Mouse (Mus musculus) erythroblast, embryonic 14.5 days (primary cell): ENCODE data around the gene Cemip. TPM values are rescaled to one million over a fixed set of nuclear protein-coding genes. Genes with fewer than 3 reads are reported as not detected.

ENCODE experiments used
- H3K27me3 ChIP-seq: 2 replicates; pipeline ENCODE4 v1.6.1; 2012; ENCODE audit warnings: inconsistent platforms; ENCODE audit not compliant: control insufficient read depth
- H3K36me3 ChIP-seq: 2 replicates; pipeline ENCODE4 v1.6.1; 2012; ENCODE audit warnings: mild to moderate bottlenecking, inconsistent platforms; ENCODE audit not compliant: control insufficient read depth
- H3K4me1 ChIP-seq: 2 replicates; pipeline ENCODE4 v1.6.1; 2012; ENCODE audit warnings: inconsistent platforms; ENCODE audit not compliant: control insufficient read depth
- H3K4me3 ChIP-seq: replicated peaks from 2 replicates; pipeline ENCODE3; 2012; ENCODE audit warnings: moderate library complexity, mild to moderate bottlenecking, inconsistent platforms
- H3K9me3 ChIP-seq: 2 replicates; pipeline ENCODE4 v1.6.1; 2012; ENCODE audit warnings: low read length, inconsistent platforms, mixed read lengths; ENCODE audit not compliant: control insufficient read depth
- GATA1 ChIP-seq: IDR thresholded peaks from 2 replicates; pipeline ENCODE4 v1.6.1; 2012; ENCODE audit warnings: low read length, inconsistent platforms, mixed read lengths
- TAL1 ChIP-seq: IDR thresholded peaks from 3 replicates; pipeline ENCODE4 v1.6.1; 2012; ENCODE audit warnings: low read length, inconsistent platforms, mixed read lengths
- polyA plus RNA-seq: library from polyadenylated mRNA; stranded (reverse); fragments of >175 nt; gene quantifications from 2 replicates; pipeline ENCODE4 v1.2.3, GENCODE M21; 2012

The Cemip gene
- polyA plus RNA-seq, 1 experiment: 0.01 TPM

GRCm38 (mm10) chr7:84102589-84102988 is 16.3 kb upstream of the Cemip start:
- H3K9me3 ChIP-seq: no peaks in the 10 kb centered on the region
- H3K4me3 ChIP-seq: no peak overlapping the region
- H3K27me3 ChIP-seq: no peaks in the 10 kb centered on the region
- H3K36me3 ChIP-seq: no peaks in the 10 kb centered on the region
- H3K4me1 ChIP-seq: no peaks in the 10 kb centered on the region
- TF ChIP-seq TAL1 (no peak), GATA1 (no peak)

GRCm38 (mm10) chr7:84100672-84101071 is 14.4 kb upstream of the Cemip start:
- TF ChIP-seq GATA1 (no peak), TAL1 (no peak)

DNA sequence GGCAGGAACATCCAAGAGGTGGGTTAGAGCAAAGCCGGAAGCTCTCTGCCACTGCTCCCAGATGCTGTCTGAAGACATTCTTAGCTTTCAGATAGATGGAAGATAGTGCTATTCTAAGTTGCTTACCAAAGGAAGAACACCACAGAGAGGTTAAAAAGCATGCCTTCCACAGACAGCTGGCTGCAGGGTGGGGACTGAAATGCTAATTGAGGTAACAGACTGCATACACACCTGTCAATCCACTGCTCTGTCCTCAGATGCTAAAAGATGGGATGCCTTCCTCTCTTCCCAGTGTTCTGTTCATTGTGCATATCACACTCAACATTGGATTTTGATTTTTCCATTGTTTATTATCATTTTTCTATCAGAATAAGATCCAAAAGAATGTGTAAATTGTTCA is 11.8 kb upstream of the Cemip start:
- TF ChIP-seq TAL1 (no peak), GATA1 (no peak)
- H3K4me3 ChIP-seq: no peak overlapping the region
- H3K27me3 ChIP-seq: no peaks in the 10 kb centered on the region
- no peaks in the 10 kb centered on the region for H3K36me3 ChIP-seq
- no peaks in the 10 kb centered on the region for H3K9me3 ChIP-seq
- no peaks in the 10 kb centered on the region for H3K4me1 ChIP-seq

More at GRCm38 (mm10) chr7:84100672-84101071, 14.4 kb upstream of the Cemip start:
- no peak overlapping the region for H3K4me3 ChIP-seq
- no peaks in the 10 kb centered on the region for H3K9me3 ChIP-seq
- H3K27me3 ChIP-seq: no peaks in the 10 kb centered on the region
- no peaks in the 10 kb centered on the region for H3K36me3 ChIP-seq
- no peaks in the 10 kb centered on the region for H3K4me1 ChIP-seq

- H3K4me1 ChIP-seq: no peaks in the 10 kb centered on the region
- TF ChIP-seq GATA1 (no peak), TAL1 (no peak)
- H3K4me3 ChIP-seq: no peak overlapping the region
- no peaks in the 10 kb centered on the region for H3K9me3 ChIP-seq
- no peaks in the 10 kb centered on the region for H3K27me3 ChIP-seq
- H3K36me3 ChIP-seq: no peaks in the 10 kb centered on the region
Observed at GRCm38 (mm10) chr7:84096501-84096900, 10.2 kb upstream of the Cemip start.

DNA sequence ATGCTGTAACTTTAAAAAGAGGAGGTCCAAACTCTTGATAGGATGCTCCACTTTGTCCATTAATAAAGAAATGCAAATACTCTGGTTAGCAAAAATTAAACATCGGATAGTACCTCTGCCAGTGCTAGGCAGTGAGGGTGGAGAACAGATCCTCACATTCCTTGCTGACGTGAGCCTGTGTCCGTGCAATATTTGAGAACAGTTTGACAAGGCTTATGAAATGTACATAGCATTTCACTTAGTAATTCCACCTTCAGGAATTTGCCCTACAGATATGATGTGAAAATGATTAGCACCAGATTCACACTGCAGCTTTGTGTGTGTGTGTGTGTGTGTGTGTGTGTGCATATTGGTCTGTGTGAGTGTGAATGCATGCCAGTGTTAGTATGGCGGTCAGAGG is 4.5 kb upstream of the Cemip start:
- H3K9me3 ChIP-seq: no peaks in the 10 kb centered on the region
- no peaks in the 10 kb centered on the region for H3K36me3 ChIP-seq
- TF ChIP-seq TAL1: no peak
- TF ChIP-seq GATA1: no peak
- H3K4me1 ChIP-seq: no peaks in the 10 kb centered on the region
- H3K27me3 ChIP-seq: peaks cover 25% of the 10 kb centered on the region
- H3K4me3 ChIP-seq: no peak overlapping the region

- Histone ChIP-seq H3K9me3 (no peaks in the 10 kb centered on the region), H3K27me3 (peaks cover 36% of the 10 kb centered on the region), H3K4me1 (no peaks in the 10 kb centered on the region), H3K4me3 (no peak overlapping the region), H3K36me3 (no peaks in the 10 kb centered on the region)
- TF ChIP-seq GATA1 (no peak), TAL1 (no peak)
Observed at GRCm38 (mm10) chr7:84089777-84090176, 3.5 kb upstream of the Cemip start.

DNA sequence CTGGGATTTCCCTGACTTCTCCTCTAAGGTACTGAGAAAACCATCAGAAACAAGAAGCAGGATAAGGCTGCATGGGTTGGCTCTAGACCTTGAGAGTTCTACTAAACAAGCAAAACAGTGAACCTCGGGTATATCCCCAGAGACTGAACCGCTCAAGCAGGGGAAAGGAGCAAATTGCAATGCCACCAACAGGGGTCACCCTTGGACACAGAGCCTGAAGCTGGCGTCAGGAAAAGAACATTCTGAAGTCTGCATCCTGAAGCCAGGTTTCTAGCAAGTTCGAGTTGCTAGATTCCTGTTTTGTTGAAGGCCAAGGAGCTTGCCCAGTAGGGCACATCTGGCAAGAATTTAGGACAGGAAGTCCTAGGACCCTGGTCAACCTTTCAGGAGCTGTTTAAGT is 2.7 kb upstream of the Cemip start:
- TF ChIP-seq TAL1: no peak
- no peak for TF ChIP-seq GATA1
- peaks cover 37% of the 10 kb centered on the region for H3K27me3 ChIP-seq
- H3K4me3 ChIP-seq: no peak overlapping the region
- no peaks in the 10 kb centered on the region for H3K36me3 ChIP-seq
- H3K9me3 ChIP-seq: no peaks in the 10 kb centered on the region
- no peaks in the 10 kb centered on the region for H3K4me1 ChIP-seq

DNA sequence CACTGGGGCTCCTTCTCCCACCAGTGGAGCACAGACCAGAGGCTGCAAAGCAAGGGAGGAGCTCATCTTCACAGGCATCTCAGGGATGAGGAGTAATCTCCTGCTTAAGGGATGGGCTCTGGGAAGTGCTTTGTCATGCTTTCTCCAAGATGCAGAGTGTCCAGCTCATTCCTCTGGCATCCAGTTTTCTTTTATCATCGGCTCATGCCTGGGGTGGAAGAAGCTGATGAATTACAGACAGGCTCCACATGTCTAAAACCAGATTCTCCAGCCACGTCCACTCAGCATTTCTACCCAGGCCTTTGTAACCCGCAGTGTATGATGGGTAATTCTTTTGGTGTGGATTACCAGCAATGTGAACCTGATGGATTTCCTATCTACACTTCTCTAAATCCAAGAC is 1.9 kb upstream of the Cemip start:
- H3K36me3 ChIP-seq: no peaks in the 10 kb centered on the region
- no peaks in the 10 kb centered on the region for H3K9me3 ChIP-seq
- no peaks in the 10 kb centered on the region for H3K4me1 ChIP-seq
- TF ChIP-seq GATA1: no peak
- TF ChIP-seq TAL1: no peak
- peaks cover 37% of the 10 kb centered on the region for H3K27me3 ChIP-seq
- no peak overlapping the region for H3K4me3 ChIP-seq

DNA sequence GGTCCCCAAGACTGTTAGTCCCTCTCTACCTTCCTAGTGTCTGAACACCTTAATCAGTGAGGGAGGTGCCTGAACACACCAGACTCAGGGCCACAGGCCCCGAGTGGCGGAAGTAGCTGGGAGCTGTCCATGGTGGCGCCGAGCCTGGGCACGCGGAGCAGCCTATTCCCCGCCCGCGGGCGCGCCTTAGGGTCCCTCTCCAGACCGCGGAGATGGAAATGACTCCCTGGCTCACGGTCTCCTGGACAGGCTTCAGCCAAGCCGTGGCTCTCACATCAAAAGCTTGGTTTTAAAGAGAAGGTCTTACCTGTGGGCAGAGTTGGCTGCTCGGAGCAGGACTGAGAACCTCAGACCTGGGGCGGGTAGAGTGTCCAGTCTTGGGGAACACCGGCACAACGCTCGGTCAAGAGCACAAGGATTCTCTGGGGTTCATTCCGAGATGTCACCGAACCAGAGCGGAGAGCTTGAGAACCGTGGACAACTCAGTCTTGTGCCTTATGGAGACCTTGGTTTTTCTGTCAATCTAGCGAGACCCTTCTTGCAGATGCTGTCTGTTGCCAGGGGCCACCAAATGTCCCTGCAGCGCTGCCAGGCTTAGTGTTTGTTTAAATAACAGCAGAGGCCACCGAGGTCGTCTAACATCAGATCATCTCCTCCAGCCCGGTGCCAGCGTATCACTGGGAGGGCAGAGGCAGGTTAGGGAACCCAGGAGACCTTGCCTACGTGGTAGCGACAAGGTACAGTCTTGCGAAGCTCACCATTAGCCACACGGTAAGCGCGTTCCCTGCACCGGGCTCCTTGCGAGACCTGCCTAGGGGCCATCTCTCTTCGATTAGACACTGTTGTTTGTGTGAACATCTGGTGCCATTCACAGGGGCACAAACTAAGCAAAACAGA is 1.0 kb downstream of the Cemip start:
- H3K4me3 ChIP-seq: no peak overlapping the region
- TF ChIP-seq GATA1 (no peak), TAL1 (no peak)
- no peaks in the 10 kb centered on the region for H3K36me3 ChIP-seq
- no peaks in the 10 kb centered on the region for H3K4me1 ChIP-seq
- H3K9me3 ChIP-seq: no peaks in the 10 kb centered on the region
- peaks cover 37% of the 10 kb centered on the region for H3K27me3 ChIP-seq
